Mouse (Mus musculus) thymus, postnatal 10 days (tissue): ENCODE data around the gene Cidec.

ENCODE experiments used
- DNase-seq, 2 experiments: peaks; one replicate each; pipeline ENCODE4 v3.0.0; 2021; ENCODE audit warnings: low spot score in 2 of 2

The Cidec gene

DNA sequence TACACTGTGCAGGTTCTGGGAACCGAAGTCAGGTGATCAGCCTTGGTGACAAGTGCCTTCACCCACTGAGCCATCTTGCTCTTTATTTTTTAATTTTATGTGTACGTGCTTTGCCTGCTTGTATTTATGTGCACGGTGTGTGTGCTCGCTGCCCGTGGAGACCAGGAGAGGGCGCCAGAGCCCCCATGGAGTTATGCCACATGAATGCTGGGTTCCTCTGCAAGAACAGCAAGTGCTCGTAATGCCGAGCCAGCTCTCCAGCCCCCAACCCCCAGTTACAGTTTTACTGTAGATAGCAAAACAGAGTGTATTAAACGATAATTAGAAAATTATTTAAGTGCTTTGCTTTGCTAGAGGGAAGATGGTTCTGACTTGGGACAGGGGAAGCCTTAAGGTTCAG lies 28.9 kb downstream of the Cidec start:
- no peak for DNase-seq

DNA sequence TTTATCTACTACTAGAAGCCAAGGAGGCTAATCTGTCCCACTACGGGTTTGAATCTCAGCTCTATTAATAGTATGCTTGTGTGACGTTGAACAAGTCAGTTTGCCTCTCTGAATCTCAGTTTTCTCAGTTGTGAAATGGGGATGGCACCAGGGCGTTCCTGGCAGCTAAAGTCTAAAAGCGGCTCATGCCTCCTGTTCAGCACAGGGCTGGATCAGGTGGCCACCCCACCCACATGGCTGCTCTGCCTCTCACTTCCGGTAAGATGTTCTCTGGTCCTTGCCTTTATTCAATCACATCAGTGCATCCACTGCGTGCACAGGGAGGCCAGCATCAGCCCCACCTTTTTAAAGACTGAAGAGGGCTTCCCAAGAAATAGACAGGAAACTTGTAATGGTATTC lies 30.1 kb downstream of the Cidec start:
- DNase-seq, result no peak

DNA sequence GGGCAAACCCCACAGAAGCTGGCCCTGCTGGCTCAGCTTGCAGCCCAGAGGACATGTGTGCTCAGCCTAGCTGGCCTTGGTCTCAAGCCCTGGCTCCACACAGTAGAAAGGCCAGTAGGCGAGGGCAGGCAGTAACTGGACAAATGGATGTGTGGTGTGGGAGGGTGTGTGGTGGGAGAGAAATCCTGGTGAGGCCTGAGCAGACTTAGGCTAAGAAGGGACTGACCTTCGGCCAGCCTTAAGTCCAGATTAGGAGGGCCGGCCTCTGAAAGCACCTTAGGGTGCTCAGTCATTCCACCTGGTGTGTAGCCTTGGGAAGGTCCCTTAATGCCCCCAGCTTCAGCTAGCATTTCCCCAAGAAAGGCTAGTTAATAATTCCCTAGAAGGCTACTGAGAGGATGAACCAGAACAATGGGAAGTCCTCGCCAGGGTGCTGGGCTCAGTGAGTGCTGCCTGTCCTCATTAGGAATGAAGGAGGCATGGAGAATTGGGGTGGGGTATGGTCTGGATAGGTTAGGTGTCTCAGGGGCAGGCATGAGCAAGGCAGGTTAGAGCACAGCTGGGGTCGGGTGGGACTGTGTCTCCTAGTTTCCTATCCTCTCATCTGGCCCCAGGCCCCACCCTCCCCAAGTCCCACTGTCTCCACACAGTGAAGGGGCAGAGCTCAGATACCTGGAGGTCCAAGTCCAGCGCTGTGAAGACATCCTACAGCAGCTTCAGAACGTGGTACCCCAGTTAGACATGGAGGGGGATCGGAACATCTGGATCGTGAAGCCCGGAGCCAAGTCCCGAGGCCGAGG lies 30.7 kb downstream of the Cidec start:
- DNase-seq, result no peak

DNA sequence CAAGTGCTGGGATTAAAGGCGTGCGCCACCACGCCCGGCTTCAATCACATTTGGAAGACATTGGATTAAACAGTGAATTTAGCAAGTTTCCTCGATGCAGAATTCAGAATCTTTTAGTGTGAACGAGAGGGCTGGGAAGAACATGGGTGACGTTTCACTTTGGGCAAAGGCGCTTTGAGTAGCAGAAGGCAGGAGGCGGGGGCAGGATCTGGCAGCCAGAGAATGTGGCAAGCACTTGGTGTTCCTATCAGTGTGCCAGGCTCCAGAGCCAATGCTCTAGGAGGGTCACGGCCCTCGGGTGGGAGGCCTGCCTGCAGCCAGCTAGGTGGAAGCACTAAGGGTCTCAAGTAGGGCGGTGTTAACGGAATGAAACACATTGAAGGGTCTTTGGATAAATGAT lies 33.5 kb downstream of the Cidec start:
- no peak for DNase-seq

DNA sequence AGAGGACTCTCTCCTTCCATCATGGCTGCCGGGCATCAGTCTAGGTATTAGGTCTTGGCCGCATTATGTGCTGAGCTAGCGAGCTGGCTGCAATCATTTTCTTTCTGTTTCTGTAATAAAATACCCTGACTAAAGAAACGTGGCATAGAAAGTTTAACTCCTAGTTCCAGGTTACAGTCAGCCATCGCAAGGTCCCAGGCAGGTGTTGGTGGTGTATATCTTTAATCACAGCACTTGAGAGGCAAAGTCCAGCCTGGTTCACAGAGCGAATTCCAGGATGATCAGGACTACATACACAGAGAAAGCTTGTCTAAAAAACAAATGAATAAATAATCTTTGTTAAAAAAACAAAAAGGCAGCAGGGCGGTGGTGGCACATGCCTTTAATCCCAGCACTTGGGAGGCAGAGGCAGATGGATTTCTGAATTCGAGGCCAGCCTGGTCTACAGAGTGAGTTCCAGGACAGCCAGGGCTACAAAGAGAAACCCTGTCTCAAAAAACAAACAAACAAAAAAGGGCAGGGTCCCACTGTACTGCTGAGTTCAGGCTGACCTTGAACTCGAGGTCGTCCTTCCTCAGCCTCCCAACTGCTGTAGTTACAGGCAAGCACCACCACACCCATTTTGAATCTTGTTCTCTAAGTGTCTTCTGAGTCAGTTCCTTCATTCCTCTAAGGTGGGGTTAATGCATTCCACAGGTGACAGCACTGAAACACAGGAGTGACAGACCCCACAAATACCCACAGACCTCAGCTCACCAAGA lies 39.1 kb downstream of the Cidec start:
- DNase-seq, result no peak

DNA sequence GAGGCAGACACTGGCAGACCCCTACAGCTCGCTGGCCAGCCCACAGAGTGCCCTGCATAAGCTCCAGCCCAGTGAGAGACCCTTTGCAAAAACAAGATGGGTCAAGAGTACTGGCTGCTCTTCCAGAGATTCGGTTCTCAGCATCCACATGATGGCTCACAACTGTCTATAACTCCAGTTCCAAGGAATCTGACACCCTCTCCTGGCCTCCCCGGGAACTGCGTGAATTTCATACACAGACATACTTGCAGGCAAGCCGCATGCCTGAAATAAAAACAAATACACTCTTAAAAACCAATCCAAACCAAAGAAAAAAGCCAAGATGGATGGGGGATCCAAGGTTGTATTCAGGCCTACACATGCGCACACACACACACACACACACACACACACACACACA lies 40.1 kb downstream of the Cidec start:
- no peak for DNase-seq

DNA sequence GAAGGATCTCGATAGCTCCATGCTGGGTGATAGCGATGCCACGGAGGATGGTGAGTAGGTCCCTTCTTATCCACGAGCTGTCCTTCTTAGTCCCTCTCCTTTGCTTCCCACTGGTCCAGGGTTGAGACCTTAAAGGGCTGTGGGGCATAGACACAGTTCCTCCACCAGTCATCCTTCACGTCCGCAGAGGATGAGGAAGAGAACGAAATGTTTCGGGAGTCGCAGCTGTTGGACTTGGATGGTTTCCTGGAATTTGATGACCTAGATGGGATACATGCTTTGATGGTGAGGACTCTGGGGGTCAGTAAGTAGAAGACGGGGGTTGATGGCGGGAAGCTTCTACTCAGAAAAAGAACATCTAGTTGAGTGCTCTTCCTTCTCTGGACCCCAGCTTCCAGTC lies 40.7 kb downstream of the Cidec start:
- no peak for DNase-seq

DNA sequence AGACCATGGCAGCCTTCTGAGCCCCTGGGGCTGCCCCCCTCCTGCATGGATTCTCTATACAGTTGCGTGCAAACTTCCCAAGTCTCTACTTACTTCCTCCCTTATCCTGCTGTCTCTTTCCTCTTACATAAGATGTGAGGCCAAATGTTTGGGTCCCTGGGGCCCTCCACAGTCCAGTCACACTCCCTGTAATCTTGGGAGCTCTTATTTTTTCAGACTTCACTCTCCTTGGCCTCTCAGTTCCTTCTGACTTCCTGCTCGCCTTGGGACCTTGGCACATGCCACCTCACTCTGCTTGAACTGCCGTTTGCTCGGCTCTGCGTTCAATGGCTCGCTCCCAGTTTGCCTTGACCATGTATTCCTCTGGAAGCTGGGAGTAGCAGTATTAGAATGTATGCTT lies 41.6 kb downstream of the Cidec start:
- no peak for DNase-seq

DNA sequence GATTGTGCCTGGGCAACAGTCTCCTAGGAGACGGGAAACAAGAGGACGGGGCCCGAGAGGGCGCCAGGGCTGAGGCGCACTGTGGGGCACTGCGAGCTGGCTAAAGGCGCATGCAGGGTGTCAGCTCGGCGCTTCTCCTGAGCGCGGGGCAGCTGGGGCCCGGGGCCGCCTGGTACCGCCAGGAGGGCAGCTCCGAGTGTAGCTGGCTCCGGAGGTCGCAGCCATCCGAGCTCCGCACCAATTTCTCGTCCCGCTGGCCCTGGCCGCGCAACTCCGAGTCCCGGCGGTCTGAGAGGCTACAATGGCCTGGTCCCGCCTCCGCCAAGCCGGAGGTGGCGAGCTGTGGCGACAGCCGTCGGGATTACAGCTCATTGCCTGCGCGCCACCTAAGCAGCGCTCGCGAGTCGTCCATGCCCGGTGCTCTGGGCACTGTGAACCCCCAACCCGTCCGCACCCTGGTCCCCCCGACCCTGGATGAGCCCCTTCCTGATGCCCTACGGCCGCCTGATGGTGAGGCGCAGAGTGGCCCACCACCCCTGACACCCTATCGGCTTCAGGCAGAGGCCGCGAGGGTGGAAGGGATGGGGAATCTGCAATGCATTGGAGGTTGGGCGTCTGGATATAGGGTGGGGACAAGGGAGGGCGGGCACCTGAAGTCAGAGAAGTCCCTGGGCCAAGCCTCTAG lies 43.0 kb downstream of the Cidec start:
- no peak for DNase-seq

DNA sequence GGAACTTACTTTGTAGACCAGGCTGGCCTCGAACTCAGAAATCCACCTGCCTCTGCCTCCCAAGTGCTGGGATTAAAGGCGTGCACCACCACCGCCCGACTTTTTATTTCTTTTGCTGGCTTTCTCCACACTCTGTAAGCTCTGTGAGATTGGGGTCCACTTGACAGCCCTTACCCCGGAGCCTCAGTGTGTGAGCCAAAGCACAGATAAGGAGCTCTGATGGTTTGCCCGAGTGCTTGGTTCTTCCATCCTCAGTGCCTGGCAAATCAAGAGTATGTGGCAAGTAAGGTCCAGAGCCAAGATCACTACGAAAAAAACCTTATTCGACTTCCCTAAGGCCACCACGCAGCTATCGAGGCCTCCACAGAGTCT lies 43.6 kb downstream of the Cidec start:
- no peak for DNase-seq

DNA sequence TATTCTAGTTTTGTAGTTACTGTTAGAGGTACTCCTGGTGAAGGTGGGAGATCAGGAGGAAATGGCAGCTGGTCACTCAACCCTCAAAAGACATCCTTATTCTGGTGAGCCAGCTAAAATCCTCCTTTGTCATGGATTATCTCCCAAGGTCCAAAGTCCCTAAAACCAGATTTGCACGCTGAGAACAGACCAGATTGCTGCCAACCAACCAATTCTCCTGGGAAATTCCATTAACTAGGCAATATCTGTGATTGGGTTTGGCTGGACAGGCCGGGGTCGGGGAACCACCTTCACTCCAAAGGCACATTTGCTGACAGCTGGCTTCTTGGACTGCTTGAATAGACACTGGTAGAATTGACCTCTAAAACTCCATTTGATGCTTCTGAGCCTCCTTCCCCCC lies 44.8 kb downstream of the Cidec start:
- DNase-seq, result no peak

DNA sequence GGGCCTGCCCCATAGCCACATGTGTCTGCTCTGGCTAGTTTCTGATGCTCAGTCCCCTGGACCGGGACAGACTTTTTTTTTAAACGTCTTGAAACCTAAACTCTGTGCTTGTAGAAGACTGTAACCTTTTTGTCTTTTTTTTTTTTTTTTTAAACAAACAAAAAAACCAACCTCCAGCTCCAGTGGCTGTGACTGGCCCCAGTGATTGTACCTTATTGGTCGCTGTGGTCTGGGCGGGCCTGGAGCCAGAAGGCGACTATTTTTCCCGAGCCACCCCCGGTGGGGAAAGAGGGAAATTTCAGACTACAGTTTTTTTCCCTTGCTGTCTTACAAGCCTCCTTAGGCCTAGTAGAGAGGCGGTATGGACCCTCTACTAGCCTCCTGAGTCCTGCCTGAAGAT lies 46.6 kb downstream of the Cidec start, which contains the start of gene Ttll3:
Ttll3 (plus strand) TSS at position 301 of the 400 bp plus-strand sequence.
- no peak for DNase-seq

DNA sequence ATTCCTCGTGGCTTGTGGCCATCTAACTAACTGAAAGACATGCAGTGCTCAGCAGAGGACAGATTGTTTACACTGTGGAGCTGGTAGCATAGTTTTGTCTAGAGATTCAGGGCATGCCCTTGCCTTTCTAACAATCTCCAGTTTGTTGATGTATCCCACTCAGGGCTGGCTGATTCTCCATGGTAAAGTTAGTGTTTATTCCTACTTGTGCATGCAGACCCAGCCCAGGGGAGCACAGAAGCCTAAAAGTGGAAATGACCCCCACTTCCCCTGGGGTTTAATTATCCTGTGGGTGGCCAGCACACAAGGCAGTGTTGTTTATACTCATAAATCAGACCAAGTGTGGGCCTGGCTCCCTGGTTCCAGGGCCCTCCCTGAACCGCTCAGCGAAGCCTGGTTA lies 49.5 kb downstream of the Cidec start:
- no peak for DNase-seq

DNA sequence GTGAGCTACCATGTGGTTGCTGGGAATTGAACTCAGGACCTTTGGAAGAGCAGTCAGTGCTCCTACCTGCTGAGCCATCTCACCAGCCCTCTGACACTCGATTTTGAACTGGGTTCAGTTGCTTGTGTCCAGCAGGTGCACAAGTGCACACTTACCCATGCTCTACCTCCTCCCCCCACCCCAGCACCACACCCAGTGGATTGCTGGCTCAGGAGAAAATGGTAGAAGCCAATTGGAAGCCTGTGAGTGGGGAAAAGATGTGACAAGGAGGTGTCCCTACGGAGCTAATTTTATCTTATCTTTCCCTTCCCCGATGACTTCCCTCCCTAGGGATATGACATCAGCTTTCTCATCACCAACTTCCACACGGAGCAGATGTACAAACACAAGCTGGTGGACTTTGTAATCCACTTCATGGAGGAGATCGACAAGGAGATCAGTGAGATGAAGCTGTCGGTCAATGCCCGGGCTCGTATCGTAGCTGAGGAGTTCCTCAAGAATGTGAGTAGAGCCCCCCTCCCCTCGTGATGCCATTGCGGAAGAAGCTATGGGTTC lies 50.3 kb downstream of the Cidec start:
- no peak for DNase-seq

DNA sequence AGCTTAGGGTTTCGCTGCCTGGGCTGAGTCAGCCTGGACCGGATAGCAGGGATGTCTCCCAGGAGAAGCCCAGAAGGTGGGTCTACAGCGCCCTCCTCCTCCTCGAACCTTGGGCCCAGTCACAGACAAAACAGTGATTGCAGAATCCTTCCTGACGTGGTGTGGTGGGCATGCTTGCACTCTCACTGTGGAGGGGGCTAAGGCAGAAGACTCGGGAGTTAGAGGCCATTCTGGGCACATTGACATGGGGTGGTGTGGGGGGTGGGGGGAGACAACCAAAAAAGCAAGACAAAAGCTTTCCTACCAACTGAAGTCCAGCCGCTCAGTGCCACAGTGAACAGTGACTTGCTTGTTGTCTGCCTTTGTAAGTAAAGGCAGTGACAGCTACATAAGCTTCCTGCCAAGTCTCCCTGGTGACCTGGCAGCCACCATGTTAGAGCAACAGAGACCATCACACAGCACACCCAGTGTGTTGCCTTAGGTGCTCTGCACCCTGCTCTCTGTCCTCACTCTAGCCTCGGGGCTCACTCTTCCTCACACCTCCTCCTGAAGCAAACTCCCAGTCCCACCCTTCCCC lies 51.1 kb downstream of the Cidec start:
- DNase-seq, result no peak

DNA sequence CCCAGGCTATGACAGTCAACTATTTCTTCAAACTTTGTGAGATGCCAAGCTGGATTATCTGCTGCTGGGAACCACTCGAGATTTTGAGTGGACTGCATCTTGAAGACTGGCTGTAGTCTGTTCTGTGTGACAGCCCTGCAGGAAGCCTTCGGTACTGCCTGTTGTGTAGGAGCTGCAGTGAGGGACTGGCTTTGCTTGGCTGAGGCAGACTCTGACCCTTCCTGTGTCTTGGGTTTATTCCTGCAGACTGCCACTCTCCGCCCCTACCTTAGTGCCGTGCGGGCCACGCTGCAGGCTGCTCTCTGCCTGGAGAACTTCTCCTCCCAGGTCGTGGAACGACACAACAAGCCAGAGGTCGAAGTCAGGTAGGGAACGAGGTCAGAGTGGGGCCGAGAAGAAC lies 55.1 kb downstream of the Cidec start:
- DNase-seq, result no peak

DNA sequence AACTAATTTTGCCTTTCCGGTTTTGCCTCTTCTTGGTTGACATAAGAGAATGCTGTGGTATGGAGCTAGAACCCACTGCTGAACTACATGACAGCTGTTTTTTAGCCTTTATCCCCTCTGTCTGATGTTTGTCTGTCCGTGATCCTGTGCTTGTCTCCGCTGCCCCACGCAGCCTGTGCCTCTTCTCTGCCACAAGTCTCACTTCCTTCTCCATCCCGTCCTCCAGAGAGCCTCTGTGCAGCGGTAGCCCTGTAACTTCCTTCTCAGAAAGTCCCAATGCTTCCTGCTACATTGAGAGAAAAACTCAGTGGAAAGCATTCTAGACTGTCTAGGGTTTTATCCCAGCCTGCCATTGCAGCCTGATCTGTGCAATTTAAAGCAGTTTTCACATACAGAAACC lies 56.3 kb downstream of the Cidec start:
- DNase-seq, result no peak

DNA sequence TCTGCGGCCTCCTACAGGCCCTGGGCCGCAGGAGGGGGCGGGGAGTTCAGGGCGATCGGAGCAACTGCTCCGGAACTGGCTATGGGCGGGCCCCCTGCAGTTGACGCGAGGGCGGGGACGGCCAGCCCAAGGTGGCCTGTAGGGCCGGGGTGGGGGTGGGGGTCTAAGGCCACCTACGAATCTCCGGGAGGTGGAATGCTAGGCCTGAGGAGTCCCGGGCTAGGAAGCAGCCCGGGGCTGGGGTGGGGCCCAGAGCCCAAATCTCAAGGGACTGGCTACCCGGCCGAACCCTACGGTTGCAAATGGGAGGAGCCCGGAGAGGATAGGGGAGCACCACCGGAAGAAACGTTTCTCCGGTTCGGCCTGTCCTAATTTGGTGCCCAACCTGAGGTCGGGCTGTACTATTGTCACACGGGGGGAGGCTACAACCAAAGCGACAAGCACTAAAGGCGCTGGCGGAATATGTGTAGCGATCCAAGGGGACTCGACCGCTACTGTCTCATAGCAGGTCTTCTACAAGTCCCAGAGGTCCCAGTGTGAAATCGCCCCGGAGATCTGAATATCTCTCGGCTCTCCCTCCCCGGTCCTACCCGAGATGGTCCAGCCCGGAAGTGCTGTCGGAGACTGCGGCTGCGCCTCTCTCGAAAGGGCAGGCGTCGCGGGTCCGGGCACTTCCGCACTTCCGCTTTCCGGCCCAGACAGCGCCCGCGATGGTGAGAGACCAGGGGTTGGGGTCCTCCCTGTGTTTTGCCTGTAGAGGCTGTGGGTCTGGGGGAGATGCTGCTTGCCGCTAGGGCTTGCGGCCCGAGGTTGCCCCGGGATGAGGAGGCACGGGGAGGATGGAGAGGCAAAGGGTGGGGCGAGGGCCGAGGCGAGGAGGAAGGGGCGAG lies 57.8 kb downstream of the Cidec start, which contains the start of the genes Tada3 and Arpc4:
Tada3 (minus strand) TSS at position 388 of the 890 bp plus-strand sequence.
Arpc4 (plus strand) TSS at position 620 of the 890 bp plus-strand sequence.
- peak; percentile 89 to 90 for DNase-seq

DNA sequence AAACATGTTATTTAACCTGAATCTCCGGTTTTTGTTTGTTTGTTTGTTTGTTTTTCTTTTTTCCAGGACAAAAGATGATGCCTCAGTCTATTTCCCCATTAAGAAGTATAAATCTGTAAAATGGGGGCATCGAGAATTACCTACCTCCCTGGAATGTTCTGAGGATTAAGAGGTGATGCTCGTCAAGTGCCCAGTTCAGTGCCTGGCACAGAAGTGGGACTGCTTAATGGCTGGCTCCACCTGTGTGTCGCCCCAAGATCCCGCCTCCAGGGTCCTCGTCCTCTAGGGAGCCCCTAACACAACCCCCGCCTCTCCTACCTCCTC lies 58.4 kb downstream of the Cidec start:
- DNase-seq, result no peak
